Mouse (Mus musculus): ENCODE data around the gene Pdxp.

GRCm38 (mm10) chr15:78957021-78957420 lies 43.3 kb downstream of the Pdxp start:
- TF ChIP-seq CTCF (IDR thresholded peaks at IDR 0.05; ENCODE audit: low read depth), result no peak
- TF ChIP-seq EP300 (IDR thresholded peaks at IDR 0.05; ENCODE audit: low read depth), result no peak

All from liver, postnatal 0 days (tissue).